Mouse (Mus musculus): ENCODE data around the gene Ppip5k2.
"Not testable (repeated sequence)": the region's sequence is repeated elsewhere in the genome, so short reads cannot be mapped to it uniquely, and the experiment has no call there.

Ppip5k2 gene

DNA sequence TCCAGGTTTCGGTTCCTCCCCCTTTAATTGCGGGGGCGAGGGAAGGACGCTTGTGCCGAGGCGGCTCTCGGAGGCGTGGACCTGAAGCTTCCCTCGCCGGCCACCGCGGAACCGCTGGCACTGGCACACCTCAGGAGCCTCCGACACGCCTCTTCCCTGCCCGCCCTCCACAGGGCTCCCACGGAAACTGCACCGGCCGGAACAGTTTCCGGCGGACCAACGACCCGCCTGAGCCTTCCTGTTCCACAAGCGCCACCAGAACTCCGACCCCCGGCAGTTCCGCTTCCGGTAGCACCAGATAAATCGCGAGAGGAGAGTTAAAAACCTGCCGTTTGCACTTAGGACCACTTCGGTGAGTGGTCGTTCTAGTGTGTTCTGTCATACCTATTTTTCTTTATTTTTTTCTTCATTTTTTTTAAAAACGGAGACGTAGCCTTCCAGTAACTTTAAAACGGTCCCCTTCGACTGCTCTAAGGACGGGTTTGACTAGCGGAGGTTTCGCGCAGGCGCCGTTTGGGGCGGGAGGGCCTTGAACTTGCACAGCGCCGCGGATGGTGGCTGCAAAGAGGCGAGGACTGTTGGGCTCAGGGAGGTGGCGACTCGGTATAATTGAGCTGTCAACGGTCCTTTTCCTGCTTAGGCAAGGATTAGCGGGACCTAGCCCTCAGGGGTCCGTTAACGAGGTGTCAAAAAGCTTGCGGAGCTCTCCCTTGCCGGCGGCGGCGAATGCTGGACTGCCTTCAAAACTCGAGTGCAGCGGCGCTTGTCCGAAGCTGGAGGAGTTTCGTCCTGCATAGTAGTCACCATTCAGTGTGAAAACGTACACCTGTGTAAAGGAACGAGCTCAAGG lies at the start of gene Ppip5k2, which contains the start of gene Gin1:
TSS of gene Ppip5k2 (minus strand) at position 508 of the 850 bp plus-strand sequence.
TSS of gene Gin1 (plus strand) at position 269 of the 850 bp plus-strand sequence.
- DNase-seq (ENCODE audit: inconsistent ontology term): peak; percentile 97

DNA sequence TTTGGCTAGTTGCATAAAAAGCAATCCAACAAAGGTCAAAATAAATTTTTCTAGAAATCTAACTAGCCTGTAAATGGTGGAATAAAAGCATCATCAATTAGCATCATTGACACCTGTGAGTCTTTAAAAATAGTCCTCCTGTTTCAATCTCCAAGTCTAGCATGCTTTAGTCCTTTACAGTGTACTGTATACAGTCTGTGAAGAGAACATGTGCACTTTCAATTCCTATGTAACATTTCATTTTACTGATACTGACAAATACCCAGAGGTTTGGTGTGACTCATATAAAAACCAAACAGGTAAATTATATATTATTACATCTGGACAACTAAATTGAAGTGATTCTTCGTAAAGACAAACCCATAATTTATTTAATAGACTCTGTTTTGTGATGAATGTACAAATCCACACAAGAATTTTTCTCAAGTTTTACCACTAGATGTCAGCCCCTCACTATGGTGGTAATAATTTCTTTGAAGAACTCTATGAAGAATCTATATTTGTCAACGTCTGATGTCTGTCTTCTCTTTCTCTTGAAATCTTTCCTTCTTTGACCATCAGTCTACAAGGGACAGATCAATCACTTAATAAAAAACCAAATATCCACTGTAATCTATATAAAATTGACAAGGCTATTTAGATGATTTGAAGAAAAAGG lies 39.2 kb upstream of the Ppip5k2 start:
- peak; percentile 42 for DNase-seq (ENCODE audit: inconsistent ontology term)

- DNase-seq (ENCODE audit: inconsistent ontology term): no peak
Observed at GRCm38 (mm10) chr1:97804520-97804919, 34.3 kb upstream of the Ppip5k2 start.

DNA sequence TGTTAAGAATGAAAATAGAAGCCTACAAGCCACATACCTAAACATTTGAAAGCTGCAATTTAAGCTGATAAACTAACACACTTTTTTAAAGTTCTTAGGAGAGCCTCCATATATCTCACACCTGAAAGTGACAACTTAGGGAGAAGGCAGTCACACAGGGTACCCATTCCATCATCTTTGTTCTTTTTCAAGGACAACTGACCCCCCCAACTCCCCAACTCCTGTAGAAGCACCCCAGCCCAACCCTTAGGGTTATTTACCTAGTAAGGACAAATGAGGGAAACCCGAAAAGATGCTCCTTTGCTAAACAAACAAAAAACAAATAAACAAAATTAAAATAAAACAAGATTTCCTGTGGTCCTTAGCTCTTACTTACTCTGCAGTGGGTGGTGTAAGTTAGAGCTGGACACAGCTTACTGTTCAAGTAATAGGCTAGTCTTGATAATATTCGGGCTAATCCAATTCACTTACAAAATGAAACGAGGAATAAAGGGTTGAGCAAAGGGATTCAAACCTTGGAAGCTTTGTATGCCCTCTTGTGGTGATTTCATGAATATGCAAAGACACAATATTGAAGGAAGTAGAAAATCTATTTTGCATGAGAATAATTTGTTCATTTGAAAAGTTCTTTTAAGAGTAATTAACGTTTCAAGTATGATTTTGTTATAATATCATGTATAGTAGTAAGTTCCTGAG lies 32.1 kb upstream of the Ppip5k2 start:
- DNase-seq (ENCODE audit: inconsistent ontology term): peak; percentile 22

DNA sequence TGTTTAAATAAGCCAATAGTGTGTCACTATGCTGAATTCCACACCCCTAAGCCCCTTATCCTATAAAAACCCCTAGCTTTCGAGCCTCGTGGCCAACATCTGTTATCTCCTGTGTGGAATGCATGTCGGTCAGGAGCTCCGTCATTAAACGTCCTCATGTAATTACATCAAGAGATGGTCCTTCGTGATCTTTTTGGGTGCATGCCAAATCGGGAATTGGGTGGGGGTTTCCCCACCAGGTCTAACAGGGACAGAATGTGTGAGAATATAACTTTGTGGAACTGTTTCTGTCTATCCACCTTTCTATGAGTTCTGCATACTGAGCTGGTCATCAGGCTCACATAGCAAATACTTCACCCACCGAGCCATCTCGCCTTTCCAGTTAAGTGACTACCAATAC lies 25.7 kb upstream of the Ppip5k2 start:
- no peak for DNase-seq (ENCODE audit: inconsistent ontology term)

- DNase-seq (ENCODE audit: inconsistent ontology term): no peak
Observed at GRCm38 (mm10) chr1:97794110-97794509, 23.9 kb upstream of the Ppip5k2 start.

DNA sequence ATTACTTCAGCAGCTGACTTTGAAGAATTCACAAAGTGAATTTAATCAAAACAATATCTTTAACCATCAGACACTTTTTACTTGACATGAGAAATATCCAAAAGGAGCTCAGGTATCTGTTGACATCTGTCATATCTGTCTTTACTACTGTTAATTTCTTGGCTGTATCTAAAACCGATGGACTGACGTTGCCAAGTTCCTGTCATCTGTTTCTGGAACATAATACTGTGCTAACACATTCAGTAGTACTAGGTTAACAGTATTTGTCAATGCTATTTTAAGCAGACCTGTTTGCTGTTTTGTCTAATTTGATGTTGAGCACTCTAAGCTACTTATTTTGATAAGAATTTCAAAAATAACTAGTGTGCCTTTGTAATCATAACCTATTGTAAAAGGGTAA lies 18.3 kb upstream of the Ppip5k2 start:
- no peak for DNase-seq (ENCODE audit: inconsistent ontology term)

DNA sequence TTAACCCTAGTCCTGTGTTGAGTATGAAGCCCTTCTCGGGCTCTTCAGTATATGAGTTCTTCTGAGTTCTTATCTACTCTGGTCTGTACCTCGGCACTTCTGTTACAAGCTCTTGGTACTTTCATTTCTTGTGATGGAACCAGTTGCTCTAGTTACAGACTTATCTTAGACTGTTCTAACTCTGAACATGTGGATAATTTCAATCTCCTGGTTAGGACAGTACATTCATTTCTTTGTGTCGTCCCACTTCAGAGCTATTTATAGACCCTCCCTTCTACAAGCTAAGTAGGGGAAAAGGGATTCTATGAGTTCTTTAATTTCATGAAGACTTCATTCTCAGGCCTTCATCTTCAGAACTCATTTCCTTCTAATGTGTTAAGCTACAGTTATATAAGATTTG lies 17.5 kb upstream of the Ppip5k2 start:
- DNase-seq (ENCODE audit: inconsistent ontology term): no peak

DNA sequence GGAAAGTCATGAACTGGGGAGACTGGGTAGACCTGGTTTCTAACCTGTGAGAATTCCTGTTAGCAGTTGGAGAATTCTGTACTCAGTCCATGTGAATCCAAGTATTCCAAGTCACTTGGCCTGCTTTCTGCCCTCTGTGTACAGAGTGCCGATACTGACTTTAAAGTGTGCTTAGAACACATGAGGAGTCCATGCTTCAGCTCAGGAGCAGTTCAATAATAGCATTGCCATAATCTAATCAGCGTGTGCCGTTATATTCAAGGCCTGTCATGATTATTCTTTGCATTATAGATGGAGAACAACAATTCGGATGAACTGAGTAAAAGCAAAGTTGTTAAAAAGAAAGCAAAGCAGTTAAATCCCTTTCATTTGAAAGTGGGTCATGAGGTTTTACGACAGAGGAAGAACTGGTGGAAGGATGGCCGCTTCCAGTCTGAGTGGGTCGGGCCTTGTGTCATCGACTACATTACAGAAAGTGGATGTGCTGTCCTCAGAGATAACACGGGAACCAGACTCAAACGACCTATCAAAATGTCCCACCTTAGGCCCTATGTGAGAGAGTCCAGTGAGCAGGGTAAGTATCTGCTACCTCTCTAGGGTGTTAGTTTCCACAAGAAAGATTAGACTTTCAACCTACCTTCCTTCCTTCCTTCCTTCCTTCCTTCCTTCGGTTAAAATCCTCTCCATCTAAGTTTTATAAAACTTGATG lies 15.6 kb upstream of the Ppip5k2 start:
- DNase-seq (ENCODE audit: inconsistent ontology term): no peak

- no peak for DNase-seq (ENCODE audit: inconsistent ontology term)
Observed at GRCm38 (mm10) chr1:97784928-97785327, 14.7 kb upstream of the Ppip5k2 start.

DNA sequence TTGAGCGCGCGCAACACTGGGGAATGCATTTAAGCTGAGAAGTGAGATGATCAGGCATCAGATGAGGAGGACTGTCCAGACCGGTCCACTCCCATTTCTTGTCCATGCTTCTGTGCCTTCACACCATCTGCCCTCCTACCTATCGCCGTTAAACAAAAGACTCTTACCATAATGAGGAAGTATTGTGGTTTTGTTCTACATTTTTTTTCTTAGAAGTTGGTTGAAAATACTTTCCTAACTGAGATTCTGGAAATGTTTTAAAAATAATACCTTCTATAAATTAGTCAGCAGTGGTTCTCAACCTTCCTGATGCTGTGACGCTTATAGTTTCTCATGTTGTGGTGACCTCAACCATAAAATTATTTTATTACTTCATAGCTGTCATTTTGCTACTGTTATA lies 11.5 kb upstream of the Ppip5k2 start:
- no peak for DNase-seq (ENCODE audit: inconsistent ontology term)

GRCm38 (mm10) chr1:97773973-97774372 lies 3.8 kb upstream of the Ppip5k2 start:
- no peak for DNase-seq (ENCODE audit: inconsistent ontology term)

GRCm38 (mm10) chr1:97773362-97773761 lies 3.2 kb upstream of the Ppip5k2 start:
- no peak for DNase-seq (ENCODE audit: inconsistent ontology term)

DNA sequence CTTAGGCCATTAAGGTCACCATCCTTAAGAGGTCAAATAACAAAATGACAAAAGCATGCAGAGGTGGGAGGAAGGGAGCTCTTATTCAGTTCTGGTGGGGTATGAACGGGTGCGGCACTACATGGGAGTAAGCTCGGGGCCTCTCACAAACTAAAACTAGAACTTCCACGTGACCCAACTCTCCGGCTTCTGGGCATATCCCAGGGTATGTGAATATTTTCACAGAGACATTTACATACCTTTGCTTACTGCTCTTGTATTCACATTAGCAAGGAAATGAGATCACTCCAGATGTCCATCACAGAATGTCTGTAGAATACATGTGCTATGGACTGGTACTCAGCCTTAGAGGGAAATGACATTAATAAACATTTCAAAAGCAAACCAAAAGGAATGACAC lies 1.5 kb upstream of the Ppip5k2 start:
- no peak for DNase-seq (ENCODE audit: inconsistent ontology term)

GRCm38 (mm10) chr1:97771118-97771517 lies 907 bp upstream of the Ppip5k2 start:
- peak; percentile 37 for DNase-seq (ENCODE audit: inconsistent ontology term)

GRCm38 (mm10) chr1:97769294-97769903 lies 812 bp downstream of the Ppip5k2 start:
- DNase-seq (ENCODE audit: inconsistent ontology term): peak; percentile 36

GRCm38 (mm10) chr1:97768906-97769293 lies 1.3 kb downstream of the Ppip5k2 start:
- no peak for DNase-seq (ENCODE audit: inconsistent ontology term)

- no peak for DNase-seq (ENCODE audit: inconsistent ontology term)
Observed at GRCm38 (mm10) chr1:97768089-97768488, 2.1 kb downstream of the Ppip5k2 start.

GRCm38 (mm10) chr1:97765712-97766111 lies 4.5 kb downstream of the Ppip5k2 start:
- DNase-seq (ENCODE audit: inconsistent ontology term): not testable (repeated sequence)

DNA sequence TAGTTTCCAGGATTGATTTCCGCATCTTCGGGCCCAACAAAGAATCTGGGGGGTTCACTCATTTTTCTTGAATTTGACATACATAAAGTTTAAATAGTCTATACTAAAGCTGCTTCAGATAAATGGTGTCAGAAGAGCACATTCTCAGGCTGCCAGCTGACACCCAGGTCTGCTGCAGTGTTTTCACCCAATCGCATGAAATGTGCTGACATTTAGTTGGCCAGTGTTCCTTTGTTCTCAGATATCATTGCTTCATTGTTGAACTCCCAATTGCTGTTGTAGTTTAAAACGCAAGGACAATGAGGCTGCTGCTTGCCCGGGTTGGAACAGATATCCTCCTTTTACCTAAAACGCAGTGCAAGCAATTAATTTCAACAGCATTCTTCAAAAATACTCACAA lies 8.7 kb downstream of the Ppip5k2 start:
- no peak for DNase-seq (ENCODE audit: inconsistent ontology term)

DNA sequence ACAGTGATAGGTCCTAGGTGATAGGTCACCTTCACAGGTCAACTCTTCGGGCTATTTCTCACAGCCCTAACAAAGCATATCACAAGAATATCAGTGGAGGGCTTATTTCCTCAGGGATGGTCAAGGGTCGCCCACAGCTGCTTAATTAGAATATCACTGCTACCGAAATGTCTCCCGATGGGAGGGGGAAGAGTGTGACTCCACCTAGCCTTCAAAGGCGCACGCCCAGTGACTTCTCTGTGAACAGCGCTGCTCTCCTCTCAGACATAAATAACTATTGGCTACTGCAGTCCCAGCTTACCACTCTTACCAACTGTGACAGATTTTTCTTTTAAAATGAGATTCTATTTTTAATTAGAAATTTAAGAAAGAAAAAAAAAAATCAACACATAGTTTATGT lies 9.6 kb downstream of the Ppip5k2 start:
- no peak for DNase-seq (ENCODE audit: inconsistent ontology term)

Data from Muller cell, postnatal 12 days (primary cell).